Mouse (Mus musculus) mesoderm, embryonic 11.5 days (tissue): ENCODE measurements around the gene Suv39h2.

Experiments
- DNase-seq: peaks from one replicate; pipeline ENCODE4 v3.0.0-alpha.2; 2012; ENCODE audit warnings: low read depth, low spot score

Suv39h2 gene

DNA sequence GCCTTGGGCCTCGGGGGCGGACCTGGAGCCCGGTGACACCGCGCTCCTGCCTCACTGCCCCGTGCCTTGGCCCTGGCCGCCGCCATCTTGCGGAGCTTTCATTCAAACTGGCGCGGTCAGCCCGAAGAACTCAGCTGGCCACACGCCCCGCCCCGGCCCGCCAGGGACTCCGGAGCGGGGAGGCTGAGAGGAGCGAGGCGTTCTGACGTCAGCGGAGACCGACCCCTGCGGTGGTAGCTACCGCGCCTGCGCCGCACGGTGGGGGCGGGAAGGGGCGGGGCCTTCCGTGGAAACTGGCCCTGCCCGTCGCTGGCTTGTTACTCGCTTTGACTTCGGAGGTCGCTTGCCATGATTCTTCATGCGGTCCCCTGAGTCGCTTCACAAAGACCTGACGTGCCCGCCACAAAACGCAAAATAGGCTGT, at the start of gene Suv39h2:
Suv39h2 (minus strand) TSS at position 171 of the 423 bp plus-strand sequence.
- peak; percentile 97 for DNase-seq

DNA sequence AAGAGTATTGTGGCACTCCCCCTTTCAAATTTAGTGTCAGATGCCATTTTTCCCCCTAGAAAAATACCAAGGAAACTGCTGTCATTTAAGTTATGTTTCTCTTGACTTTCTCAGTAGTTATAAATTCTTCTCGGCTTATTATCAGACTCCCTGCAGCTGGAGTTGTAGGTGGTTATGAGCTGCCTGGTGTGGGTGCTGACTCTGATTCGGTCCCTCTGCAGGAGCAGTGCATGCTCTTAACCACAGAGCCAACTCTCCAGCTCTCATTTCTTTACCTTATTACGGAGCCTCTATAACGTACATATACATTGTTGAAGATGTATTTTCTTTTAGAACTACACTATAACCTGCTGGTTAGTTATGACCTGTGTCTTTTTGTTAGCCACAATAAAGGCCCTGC, 47.7 kb upstream of the Suv39h2 start:
- no peak for DNase-seq

DNA sequence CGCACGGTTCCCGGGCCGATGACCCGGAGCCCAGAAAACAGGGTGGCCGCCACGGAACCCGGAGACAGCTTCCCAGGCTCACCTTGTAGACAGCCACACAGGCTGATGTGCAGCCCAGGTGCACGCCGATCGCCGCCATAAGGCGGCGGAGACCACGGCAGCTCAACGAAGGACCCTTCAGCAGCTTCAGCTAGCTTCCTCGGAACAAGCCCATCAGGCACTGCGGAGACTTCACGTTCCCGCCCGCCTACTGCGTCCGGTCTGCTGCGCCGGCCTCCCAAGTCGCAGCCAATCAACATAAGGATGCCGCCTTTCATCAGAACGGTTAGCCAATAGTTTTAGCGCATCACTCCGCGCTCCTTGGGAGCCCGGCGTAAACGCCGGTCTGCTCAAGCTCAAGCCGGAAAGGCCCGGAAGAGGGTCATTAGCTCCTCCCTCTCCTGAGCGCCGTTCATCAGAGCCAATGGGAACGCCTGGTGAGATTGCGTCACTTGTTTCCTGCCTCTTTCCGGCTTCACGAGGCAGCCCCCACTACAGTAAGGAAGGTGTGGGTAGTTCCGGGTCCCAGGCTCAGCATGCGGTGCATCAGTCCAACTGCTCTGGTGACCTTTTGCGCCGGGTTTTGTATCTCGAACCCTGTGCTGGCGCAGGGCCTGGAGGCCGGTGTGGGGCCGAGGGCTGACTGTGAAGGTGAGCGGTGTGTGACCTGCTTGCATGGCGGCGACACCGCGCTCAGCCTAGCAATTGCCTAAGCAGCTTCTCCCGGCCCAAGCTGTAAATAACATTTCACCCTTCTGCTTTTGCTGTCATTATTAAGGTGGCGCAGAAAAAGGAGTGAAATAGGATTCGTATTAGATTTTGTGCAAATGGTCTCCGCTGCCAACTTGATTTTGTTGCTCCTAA, 38.0 kb upstream of the Suv39h2 start, which contains the start of the genes Gm45902, Hspa14 and Cdnf:
Gm45902 (minus strand) TSS at position 239 of the 903 bp plus-strand sequence.
Hspa14 (minus strand) TSS at position 263 of the 903 bp plus-strand sequence.
Cdnf (plus strand) TSS at position 479 of the 903 bp plus-strand sequence.
- DNase-seq, result peak; percentile 99

DNA sequence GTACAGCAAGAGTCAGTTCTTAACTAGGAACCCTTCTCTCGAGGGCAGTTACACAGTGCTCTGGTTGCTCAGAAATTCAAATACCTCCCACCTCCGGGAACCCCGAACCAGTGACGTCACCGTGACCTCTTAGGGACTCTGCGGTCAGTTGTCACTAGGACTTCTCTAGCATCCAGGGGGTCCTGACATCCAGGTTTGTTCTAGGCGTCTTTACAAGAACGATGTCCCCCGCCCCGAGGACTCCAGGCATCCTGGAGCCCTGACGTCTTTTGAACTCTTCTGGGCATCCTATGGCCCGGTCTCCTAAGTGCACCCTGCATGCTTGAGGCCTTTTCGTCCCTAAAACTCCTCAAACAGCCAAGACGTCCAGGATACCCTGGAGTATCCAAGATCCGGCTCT, 37.2 kb upstream of the Suv39h2 start:
- peak; percentile 71 for DNase-seq

DNA sequence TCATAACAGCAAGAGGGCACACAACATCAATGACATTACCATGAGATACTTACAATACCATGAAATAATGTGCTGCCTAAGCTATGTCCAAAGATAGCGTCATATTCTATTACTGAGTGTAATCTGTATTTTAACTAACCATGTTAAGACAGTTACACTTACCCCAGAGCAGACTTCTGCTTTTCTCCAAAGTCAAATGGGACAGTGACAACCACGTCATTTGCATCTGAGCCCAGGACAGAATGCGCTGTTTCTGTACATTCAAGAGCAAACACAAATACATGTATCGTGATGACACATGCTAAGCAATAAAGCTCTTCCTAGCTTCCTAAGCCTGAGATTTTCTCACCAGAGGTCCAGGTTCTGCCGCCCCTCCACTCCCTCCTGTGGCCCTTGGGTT, 26.1 kb upstream of the Suv39h2 start:
- DNase-seq, result no peak

DNA sequence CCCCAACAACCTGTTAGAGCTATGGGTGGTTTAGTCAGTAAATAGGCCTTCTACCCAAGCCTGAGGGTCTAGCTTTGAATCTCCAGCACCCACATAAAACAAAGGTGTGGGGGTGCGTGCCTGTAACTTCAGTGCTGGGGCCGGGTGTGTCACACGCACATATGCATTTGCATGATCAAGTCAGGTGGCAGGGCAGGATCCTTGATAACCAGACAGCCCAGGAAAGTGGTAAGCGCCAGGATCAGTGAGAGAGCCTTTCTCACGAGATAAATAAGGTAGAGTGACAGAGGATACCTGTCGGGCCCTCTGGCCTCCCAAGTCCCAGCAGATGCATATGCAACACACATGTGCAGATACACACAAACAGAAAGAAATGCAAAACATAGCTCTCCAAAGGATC, 24.7 kb upstream of the Suv39h2 start:
- DNase-seq, result no peak

DNA sequence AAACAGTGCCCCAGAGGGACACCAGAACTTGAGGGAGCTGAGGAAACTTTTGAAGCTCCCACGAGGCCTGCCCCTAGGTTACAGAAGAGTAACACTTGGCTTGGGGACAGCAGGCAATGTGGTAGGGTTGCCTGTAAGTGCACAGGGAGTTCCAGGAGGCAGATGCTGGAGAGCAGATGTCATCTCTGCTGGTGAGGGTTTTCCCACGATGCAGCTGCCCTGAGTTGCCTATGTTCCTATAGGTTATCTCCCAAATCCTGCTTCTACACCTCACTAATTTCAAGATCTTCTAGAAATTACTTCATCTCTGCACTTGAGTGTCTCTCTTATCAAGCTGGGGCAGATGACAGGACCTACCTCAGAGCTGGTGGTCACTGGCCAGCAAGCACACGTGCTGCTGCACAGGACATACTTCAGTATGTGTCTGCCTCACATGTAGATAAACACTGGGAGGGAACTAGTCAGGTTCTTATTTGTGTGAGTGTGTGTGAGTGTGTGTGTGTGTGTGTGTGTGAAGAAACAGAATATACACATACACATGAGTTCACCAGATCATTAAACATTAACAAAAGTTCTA, 19.1 kb upstream of the Suv39h2 start:
- no peak for DNase-seq

DNA sequence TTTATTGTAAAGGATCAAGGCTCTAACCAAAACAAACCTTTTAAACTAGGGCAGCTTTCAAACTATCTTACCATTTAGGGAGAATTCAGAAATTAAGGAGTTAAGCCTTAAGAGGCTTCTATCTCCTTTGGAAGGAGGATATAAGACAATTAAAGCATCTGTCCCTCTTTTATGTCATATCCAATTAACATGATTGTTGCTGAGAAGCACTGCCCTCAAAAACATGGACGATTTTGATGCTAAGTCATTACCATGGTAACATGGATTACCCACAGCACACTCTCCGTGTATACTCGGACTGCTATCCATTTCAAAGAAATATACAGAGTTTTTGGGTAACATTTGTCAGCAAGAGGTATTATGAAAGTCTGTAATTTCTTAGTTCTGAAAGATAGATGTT, 15.0 kb upstream of the Suv39h2 start:
- no peak for DNase-seq

DNA sequence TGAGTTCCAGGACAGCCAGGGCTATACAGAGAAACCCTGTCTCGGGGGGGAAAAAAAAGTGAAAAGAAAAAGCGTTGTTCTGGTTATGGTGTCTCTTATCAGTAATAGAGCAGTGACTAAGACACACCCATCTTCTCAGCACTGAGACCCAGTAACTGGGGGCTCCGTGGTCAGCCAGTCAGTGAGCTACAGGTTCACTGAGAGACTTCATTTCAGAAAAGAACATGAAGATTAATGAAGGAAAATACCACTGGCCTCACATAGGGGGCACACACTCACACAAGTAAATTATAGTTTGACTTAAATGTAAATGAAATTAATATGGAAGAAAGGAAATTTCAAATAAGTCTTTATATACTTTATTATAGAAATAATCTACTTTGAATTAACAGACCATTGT, 5.4 kb upstream of the Suv39h2 start:
- DNase-seq, result no peak

DNA sequence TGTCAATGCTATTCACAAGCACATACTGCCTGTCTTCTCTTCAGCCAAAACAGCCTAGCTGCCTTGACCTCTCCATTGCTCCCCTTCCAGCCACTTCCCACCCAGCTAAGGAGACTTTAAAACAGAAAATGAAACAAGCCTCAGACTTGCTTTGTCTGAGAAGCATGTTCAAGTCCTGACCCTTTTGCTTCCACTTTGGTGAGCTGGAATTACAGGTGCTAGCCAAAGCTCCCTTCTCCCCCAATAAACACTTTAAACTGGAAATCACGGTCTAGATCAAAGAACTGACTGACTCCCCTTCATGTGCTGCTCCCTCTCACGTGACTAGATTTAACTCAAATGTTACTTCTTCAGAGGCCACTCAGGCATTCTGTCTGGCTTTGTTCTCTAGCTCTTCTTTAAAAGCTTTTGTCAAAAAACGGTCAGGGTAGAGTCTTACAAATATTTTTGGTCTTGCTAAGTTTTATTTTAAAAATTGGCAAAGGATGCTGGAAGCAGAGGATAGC, 968 bp upstream of the Suv39h2 start:
- no peak for DNase-seq

DNA sequence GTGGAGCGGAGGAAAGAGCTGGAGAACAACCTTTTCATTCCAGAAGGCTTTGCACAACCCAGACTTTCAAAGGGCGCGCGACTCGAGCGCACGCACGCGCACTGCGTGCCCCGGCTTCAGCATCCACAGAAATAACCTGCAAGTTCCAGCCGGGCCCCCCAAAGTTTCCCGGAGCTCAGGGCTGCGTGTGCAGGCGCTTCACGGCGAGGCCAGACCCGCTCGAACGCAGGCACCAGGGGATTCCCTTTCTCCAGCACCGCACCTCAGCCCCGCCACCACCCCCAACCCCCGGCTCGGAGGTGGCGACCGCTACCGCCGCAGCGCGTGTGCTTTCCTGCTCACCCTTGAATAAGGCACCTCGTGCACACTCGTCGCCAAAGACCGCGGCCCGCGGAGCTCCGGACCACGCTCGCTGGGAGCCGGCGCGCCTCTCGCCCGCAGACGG, 448 bp downstream of the Suv39h2 start:
- peak; percentile 80 for DNase-seq

DNA sequence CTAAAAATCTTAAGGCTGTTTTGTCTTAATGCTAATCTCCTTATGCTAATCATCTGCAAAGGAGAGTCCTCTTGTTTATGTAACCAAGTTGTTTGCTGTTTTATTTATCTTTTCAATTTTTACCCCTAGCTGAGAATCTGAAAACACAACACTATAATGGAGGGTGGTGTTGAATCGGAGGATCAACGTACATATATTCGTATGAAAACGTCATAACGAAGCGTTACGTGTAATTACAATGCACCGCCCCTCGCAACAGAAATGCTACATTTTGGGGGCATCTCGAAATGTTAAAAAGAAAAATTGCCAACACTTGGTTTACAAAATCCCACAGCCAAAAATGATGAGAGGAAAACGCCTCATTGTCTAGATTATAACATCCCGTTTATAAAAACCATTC, 940 bp downstream of the Suv39h2 start:
- DNase-seq, result no peak

DNA sequence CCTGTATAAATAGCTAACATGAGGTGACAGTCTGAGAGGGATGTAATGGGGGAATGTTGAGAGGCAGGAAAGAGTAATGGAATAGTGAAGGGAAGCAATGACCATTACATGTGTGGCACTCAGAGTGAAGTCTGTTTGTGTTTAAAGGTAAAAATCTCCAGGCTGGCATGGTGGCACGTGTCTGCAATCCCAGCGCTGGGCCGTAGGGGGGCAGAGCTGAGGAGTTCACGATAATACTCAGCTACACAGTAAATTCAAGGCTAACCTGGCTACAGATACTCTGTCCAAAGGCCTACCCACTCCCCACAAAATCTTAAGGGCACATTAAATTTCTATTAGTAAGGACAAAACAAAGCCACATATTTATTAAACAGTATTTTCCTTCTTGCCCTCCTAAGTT, 18.2 kb downstream of the Suv39h2 start:
- no peak for DNase-seq

DNA sequence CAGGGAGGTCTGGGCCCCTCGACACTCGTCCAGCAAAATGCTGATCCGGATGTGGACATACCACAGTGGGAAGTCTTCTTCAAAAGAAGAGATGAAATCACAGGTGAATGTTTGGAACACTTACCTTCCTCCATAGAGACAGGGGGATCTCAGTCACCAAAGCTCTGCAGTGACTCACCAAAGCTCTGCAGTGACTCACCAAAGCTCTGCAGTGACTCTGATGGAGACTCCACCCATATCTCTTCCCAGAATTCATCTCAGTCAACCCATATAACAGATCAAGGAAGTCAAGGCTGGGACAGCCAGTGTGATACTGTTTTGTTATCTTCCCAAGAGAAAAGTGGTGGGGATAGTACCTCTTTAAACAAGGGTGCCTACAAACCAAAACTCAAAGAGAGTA, 21.7 kb downstream of the Suv39h2 start:
- DNase-seq, result no peak

DNA sequence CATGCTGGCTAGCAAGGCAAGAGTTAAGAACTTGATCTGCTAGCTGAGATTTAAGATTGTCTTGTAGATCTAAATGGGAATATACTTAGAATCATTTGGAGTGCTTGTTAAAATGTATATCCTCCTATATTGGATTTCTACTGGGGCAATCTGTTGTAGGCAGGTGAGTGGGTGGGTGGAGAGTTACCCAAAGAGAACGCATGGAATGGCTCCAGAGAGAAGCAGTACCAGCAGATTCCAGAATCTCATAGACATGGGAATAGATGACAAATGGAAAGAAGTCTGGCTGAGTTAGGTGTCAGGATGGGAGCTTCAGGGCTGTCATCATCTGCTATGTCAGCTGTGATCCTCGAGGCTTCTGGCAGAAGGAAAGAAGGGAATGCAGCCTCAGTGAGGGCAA, 25.4 kb downstream of the Suv39h2 start:
- no peak for DNase-seq

DNA sequence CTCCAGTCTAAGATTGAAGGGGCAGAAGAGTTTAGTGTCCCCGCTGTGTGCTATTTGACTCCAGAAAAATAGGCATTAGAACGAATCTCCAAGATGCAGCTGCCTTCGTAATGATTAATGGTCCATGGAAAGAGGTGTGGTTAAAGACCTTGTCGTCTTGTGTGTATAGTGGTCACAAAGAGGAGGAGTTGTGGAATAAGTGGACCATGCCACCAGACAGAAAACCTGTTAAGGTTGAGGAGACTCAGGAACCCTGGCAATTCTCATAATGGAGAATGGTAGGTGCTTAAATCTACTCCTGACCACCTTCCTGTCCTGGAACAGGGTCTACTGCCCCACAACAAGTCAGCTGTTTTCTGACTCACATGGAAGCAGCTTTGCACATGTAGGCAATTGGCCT, 28.8 kb downstream of the Suv39h2 start:
- DNase-seq, result no peak

DNA sequence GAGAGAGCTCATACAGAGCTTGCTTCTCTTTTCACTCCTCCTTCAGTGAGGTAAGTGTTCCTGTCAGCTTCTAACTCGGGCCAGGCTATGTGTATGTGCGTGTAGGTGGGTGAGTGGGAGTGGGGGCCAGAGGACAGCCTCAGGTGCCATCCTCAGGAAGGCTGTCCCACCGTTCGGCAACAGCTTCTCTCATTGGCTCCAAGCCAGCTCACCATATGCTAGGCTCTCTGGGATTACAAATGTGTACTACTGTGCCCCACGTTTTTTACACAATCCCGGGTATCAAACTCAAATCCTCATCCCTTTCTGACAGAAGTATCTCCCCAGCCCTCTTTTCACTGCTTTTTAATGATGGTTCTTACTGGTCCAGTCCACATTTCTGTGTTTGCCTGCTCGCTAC, 30.6 kb downstream of the Suv39h2 start:
- DNase-seq, result no peak

DNA sequence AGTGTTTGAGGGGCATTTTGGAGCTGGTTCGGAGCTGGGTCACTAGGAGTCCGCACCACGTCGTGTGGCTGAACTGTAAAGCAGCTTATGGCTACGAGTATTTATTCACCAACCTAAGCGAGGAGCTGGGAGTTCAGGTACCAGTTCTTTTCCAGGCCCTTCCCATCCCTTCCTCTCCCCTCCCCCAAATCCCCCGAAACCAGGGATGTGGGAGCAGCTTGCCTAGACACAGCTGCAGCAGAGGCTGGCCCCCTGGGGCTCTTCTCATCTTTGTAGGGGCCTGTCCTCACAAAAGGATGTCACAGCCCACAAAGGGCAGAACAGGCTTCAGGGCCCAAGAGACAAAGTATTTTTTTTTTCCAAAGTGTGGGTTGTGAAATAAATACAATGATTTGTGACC, 36.9 kb downstream of the Suv39h2 start:
- DNase-seq, result no peak

DNA sequence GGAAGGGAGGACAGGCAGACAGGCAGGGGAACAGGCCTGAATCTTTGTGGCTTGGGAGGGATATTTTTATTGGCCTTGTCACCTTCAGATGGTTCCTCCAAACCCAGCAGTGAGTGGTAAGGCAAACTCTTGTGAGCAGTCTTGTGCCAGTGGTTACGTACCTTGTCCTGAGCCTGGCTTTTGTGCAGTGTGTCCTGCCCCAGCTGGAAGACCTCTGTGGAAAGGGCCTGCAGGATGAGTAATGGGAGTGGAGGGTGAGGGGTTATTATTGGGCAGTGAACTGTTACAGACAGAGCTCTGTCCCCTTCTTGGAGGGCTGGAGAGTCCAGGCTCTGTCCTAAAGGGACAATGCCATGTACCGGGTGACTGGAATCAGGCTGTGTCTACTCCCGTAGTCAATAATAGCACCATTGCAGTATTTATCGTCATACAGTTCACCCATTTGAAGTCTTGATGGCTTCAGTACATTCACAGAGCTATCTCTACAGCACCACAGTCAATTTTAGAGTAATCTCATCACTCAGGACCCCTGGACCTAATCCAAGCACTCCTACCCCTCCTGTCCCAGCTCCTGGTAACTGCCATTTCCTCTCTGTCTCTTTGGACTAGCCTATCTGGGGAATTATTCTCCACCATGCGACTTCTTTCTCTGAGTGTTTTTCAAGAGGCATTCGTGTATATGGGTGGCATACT, 39.3 kb downstream of the Suv39h2 start:
- no peak for DNase-seq

DNA sequence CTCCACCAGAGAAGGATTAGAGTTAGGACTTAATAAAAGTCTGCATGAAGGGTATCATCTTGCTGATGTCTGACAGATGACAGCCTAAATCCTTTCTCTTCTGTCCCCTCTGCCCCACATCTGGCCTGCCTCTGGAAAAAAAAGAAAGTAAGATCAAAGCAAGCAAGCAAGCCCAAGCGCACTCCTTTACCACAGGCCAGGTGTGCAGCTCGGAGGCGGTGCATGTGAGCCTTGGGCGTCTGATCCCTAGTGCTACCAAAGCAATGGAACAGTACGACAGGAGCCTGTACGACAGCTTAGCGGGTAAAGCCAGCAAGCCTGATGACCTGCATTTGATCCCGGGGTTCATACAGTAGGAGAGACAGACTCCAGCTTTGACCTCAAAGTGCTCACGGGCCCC, 43.9 kb downstream of the Suv39h2 start:
- peak; percentile 11 for DNase-seq

DNA sequence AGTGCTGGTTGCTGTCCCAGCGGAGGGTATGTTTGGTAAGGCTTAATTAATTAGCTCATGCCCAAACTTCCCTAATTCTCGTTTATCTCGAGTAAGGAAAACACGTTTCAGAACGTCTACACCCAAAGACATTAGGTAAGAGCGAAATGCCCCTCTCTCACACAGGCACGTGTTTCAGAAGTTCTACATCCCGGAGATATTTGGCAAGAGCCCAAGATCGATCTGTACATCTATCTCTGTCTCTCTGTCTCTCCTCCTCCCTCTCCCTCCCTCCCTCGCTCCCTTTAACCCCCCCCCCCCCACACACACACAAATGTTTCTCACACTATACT, 50.3 kb downstream of the Suv39h2 start:
- no peak for DNase-seq
